Mouse (Mus musculus) embryo, embryonic 10.5 days (tissue): ENCODE results near the gene Tiam1.

Experiments
- DNase-seq: peaks from one replicate; pipeline ENCODE4 v3.0.0-alpha.2; 2015; ENCODE audit warnings: low spot score

Gene Tiam1

GRCm38 (mm10) chr16:89841894-89842293 is 301.7 kb downstream of the Tiam1 start:
- peak; percentile 14 for DNase-seq

DNA sequence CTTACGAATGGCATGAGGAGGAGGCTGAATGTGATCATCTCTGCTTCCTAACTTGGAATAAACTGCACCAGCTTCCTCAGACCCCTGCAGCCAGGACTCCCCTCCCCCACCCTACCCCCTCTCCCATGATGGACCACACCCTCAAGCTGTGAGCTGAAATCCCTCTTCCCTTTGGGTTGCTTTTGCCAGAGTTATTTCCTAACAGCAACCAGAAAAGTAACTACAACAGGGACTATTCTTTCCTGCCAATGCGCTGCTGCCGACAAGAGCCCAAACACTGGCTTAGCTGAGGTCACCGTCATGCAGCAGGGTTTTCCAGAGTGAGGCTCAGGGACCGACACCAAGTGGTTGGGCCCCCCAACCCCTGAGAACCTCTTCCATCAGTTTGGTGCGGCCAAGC is 303.2 kb downstream of the Tiam1 start:
- no peak for DNase-seq

DNA sequence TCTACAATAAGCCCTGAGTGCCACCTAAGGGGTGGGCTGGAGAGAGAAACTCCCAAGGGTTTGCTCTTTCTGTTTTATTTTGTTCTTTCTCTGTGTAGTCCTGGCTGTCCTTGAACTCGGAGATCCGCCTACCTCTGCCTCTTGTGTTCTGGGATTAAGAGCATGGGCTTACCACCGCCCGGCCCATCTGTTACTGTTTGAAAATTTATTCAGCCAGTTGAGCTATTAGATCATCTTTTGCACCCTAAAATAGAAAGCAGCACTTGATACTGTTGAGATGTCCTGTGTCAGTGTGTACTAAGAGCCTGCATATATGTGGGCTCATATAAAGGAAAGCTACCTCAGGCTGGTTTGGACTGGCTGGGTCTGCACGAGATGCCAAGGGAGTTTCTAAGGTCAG is 303.7 kb downstream of the Tiam1 start:
- DNase-seq = no peak

DNA sequence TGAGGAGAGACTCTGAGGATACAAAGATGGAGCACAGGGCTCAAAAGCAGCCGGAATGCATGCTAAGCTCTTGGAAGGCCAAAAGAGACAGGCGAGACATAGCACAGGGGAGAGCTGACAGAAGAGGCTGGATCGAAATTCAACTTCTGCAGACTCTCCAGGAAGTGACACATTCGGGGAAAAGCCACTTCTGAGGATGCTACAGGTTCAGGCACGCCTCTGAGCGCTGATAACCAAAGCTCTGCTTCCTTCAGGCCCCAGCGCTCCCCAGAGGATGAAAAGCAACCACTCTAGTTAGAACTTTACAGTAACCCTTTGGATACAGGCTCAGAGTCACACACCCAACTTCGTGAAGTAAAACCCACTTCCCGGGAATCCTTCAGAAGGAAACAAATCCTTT is 306.5 kb downstream of the Tiam1 start:
- no peak for DNase-seq

- no peak for DNase-seq
These were observed 308.0 kb downstream of the Tiam1 start for GRCm38 (mm10) chr16:89835551-89835950.

DNA sequence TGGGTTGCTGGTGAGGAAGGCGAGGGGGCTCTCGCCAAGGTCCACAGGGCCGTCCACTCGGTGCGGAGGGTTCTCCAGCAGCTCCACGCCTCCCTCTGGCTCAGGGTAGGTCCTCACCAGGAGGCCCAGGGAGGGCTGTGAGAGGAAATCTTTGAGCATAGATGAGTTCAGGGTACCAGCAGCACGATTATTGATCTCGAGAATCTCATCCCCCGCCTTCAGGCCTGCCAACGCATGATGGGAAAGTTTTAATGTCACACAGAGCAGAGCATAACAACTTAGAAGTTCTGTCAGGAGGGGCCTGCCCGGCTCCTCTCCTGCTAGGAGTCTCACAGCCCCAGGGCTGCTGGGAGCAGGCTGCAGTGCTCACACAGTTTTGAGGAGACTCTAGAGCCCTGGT is 310.6 kb downstream of the Tiam1 start:
- no peak for DNase-seq

GRCm38 (mm10) chr16:89831172-89831571 is 312.4 kb downstream of the Tiam1 start:
- DNase-seq = peak; percentile 79

DNA sequence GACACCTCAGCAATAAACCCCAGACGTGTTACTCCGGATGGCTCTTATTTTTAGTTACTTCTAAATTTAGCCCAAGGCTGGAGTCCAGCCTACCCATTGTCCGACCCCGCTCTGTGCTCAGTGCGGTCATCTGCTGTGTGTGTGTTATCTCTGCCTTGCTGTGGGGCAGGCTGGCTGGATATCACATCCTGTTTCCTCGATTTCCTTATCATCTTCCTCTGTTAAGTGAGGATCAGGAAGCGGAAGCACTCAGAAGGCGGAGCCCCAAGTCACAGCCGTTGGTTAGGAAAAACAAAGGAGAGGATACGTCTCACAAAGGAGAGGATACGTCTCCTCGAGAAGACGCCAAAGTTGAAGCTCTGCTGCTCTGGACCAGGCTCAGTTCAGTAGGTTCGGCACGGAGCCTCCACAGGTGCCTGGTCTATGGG is 313.3 kb downstream of the Tiam1 start:
- DNase-seq = no peak

GRCm38 (mm10) chr16:89827496-89828125 is 316.0 kb downstream of the Tiam1 start:
- DNase-seq = no peak

GRCm38 (mm10) chr16:89825875-89826274 is 317.7 kb downstream of the Tiam1 start:
- no peak for DNase-seq

- DNase-seq = no peak
These were observed 320.7 kb downstream of the Tiam1 start for GRCm38 (mm10) chr16:89822882-89823281.

DNA sequence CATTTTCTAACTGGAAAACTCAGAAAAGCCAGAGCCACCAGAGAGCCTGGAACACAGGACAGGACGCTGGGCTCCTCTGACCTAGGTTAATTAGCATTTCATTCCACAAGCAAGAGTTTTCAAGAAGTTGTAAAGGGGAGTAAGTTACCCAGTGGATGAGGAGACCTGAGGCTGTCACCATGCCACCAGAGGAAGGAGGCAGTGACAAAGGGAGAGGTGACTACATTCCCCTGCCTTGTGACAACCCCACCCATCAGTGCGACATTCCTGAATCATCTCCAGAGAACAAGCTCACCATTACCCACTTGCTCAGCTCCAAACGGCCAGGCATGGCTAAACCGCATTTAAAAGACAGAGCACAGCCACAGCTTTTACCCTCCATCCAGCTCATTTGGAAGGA is 324.9 kb downstream of the Tiam1 start:
- DNase-seq = no peak

DNA sequence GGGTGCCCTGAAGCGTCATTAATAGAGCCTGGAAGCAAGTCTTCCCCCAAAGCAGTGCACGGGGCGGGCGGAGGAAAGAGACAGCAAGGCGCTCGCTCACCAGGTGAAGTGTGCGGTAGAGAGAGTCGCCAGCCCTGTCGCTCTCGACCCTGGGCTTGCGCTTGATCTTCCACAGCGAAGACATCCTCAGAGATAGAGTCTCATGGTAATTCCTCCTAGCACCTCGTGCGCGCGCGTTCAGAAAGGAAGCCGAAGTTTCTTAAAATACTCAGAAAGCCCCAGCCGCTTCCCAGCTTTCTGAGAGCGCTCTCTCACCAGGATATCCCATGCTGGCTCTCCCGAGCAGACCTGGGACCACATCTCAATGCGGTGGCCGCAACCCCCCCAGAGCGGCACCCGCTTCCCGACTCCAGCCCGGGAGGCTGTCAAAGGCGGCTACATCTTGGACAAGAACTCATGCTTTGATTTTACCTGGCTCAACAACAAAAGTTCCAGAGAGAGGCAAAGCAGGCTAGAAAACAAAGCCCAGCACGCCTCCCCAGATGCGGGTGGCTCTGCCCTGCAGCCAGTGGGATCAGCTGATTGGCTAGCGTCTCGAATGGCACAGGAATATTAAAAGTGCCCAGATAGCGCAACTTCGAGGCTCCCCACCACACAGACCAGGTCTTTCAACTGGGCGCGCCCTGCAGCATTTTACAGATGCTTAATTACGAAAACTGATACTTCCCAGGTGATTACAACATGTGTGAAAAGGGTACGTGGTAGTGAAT is 325.5 kb downstream of the Tiam1 start:
- peak; percentile 63 for DNase-seq

DNA sequence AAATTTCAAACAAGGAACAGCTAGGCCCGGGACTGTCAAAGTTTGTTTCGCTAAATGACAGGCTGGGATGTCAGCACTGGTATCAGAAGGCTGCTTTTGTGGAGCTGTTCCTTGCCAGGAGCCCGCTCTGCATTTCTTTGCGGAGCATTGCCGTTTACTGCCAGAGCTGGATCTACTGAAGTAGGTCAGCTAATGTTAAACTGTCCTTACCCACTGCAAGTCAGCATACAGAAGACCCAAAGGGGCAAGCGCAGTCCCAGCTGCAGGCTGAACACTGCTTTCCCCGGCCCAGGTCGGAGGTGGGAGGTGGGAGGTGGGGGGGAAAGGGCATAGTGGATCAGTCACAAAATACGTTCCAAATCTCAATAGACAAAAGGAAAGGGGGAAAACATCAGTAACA is 326.3 kb downstream of the Tiam1 start:
- peak; percentile 35 for DNase-seq

DNA sequence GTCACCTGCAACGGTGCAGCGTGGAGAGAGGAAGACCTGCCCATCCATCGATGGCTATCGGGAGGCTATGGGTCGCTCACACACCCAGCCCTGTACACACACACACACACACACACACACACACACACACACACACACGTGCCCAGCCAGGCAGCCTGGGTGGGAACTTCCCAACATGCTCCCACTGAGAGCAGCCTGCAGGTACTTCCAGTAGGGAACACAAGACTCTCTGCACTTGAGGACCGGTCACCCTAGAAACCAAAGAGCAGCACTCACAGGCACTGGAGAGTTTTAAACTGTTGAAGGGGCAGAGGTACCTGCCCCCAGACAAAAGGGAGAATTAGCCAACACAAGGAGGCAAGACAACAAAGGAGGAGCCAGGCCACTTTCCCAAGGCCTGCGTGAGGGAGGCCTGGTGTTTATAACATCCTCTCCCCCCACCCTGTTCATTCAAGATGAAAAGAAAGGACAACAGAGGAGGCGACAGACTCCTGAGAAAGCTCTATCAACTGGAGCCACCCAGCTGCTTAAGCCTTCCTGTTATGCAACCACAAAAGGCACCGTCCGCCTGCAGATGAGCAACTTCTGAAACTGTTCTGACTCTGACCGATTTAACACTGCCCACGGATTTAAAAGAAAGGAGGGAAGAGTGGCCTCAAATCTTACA is 326.9 kb downstream of the Tiam1 start:
- DNase-seq = peak; percentile 59

- DNase-seq = no peak
These were observed 330.0 kb downstream of the Tiam1 start for GRCm38 (mm10) chr16:89813536-89813935.

GRCm38 (mm10) chr16:89812891-89813290 is 330.7 kb downstream of the Tiam1 start:
- DNase-seq = no peak

- DNase-seq = no peak
These were observed 333.2 kb downstream of the Tiam1 start for GRCm38 (mm10) chr16:89810398-89810797.

DNA sequence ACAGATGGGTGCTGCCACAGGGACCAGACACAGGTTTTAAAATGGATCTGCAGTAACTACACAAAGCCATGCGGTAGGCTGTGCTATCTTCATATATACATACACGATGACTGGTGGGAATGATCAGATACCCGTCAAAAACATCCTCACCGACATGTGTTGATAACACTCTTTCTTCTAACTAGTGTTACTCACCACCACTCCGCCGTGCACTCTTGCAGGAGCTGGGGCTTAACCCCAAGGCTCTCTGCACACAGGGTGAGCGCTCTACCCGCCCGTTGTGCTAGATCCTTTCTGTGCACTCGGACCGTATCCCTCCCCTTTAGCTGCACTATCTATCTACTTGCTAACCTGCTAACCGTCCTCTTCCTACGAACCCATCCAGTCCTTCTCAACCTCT is 335.4 kb downstream of the Tiam1 start:
- DNase-seq = no peak

DNA sequence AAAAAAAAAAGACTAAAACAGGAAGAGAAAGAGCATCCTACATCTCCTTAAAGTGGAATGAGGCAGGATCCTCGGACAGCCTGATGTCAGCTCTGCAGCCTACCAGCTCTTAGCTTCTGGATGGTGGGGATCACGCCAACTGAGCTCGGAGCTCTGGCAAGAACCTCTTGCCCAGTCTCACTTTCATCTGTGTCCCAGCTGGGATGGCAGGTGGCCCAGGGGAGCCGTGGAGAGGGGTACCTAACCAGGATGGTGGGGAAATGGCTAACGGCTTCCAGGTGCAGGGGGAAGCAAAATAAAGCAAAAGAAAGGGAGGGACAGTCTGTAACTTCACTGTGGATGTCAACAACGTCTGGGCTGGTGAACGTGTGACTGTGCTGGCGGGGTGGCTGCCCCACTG is 337.6 kb downstream of the Tiam1 start:
- DNase-seq = no peak

DNA sequence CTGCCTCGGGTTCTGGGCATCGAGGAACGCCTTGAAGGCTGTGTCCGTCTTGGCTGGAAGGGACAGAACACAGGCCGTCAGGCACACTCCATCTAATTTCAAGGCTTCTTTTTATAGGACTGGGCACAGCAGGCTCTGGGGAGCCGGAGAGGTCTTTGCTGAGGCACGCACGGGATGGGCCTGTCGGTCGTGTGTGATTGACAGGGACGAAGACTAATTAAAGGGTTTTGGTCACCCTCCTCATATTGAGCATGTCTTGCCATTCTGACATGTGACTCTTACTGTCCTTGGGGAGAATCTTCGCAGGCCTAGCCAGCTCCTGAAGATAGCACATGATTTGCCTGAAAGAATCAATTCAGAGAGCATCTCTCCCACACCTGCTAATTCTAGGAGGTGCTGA is 338.4 kb downstream of the Tiam1 start:
- no peak for DNase-seq

- DNase-seq = no peak
These were observed 342.1 kb downstream of the Tiam1 start for GRCm38 (mm10) chr16:89801493-89801892.

DNA sequence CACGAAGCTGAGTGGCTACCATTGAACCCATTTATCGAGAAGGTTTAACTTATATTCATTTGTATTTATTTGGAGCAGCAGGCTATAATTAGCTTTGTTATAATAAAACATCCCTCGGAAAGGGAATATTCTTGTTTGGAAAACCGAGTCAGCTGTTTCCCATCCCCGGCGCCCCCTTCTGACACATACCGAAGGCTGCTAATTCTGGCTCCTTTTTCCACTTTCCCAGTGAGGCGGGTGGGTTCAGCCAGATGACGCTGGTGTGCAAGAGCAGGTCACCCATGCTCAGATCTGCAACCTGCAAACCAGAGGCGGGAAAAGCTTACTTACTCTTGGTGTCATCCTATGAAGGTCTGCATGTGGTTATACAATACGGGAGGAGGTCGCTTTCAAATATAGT is 343.8 kb downstream of the Tiam1 start:
- no peak for DNase-seq
